Mouse (Mus musculus) limb, embryonic 13.5 days (tissue): ENCODE results near the gene Mapkapk3. TPM values are rescaled to one million over a fixed set of nuclear protein-coding genes. Genes with fewer than 3 reads are reported as not detected.
A peak's percentile ranks its signal among the peaks of the same experiment; 100 is the strongest.

Source experiments
- ATAC-seq: fragments of 200-750 bp; cut with Nextera tagmentation; 2 replicates; pipeline ENCODE4 v1.8.0; 2017; ENCODE audit warnings: low read depth, moderate number of reproducible peaks, moderate TSS enrichment; ENCODE audit not compliant: low FRiP score
- H3K27ac ChIP-seq: fragments of 300-500 bp; sonication (generic); 2 replicates; pipeline ENCODE4 v1.5.1; 2015; ENCODE audit warnings: inconsistent platforms, mild to moderate bottlenecking, moderate library complexity
- H3K27me3 ChIP-seq: fragments of 300-500 bp; sonication (generic); 2 replicates; pipeline ENCODE4 v1.6.1; 2015; ENCODE audit warnings: mild to moderate bottlenecking, inconsistent platforms
- H3K36me3 ChIP-seq: fragments of 300-500 bp; sonication (generic); 2 replicates; pipeline ENCODE4 v1.6.1; 2015; ENCODE audit warnings: inconsistent platforms, mild to moderate bottlenecking, moderate library complexity
- H3K4me1 ChIP-seq: fragments of 300-500 bp; sonication (generic); 2 replicates; pipeline ENCODE4 v1.6.1; 2015; ENCODE audit warnings: inconsistent platforms
- H3K4me2 ChIP-seq: fragments of 300-500 bp; sonication (generic); replicated peaks from 2 replicates; pipeline ENCODE4 v1.6.1; 2015; ENCODE audit warnings: inconsistent platforms, mild to moderate bottlenecking, moderate library complexity
- H3K4me3 ChIP-seq: fragments of 300-500 bp; sonication (generic); 2 replicates; pipeline ENCODE4 v1.5.1; 2015; ENCODE audit warnings: moderate library complexity, mild to moderate bottlenecking, inconsistent platforms
- H3K9ac ChIP-seq: fragments of 300-500 bp; sonication (generic); 2 replicates; pipeline ENCODE4 v1.6.1; 2015; ENCODE audit warnings: mild to moderate bottlenecking, inconsistent platforms
- H3K9me3 ChIP-seq: fragments of 300-500 bp; sonication (generic); 2 replicates; pipeline ENCODE4 v1.6.1; 2016; ENCODE audit warnings: inconsistent platforms
- WGBS: fragments of 180-500 bp; shearing (Covaris S2); methylation state at CpG from one replicate; pipeline ENCODE4 v1.1.7; 2015; 5-methylcytosine and 5-hydroxymethylcytosine counted together
- polyA plus RNA-seq: library from polyadenylated mRNA; unstranded; fragments of >200 nt; fragmentation: Nextera tagmentation; extraction: Ambion mirVana; gene quantifications from 2 replicates; pipeline ENCODE4 v1.2.1, GENCODE M21; 2015

The Mapkapk3 gene
- polyA plus RNA-seq, 1 experiment from 2014 or later: 6.3 TPM

GRCm38 (mm10) chr9:107305601-107306542 is 16.2 kb upstream of the Mapkapk3 start:
- no peak overlapping the region for H3K4me3 ChIP-seq
- no peaks in the 10 kb centered on the region for H3K27me3 ChIP-seq
- no peak overlapping the region for H3K9ac ChIP-seq
- 53% methylated on average over 13 of the region's 13 CpGs for WGBS
- ATAC-seq: no peak
- H3K4me2 ChIP-seq: no peak overlapping the region
- H3K36me3 ChIP-seq: peaks cover 20% of the 10 kb centered on the region
- 0 out of 2 replicates have a peak, but pooled peaks cover 8% of the 10 kb centered on the region for H3K4me1 ChIP-seq
- H3K27ac ChIP-seq: no peak overlapping the region
- no peaks in the 10 kb centered on the region for H3K9me3 ChIP-seq

- H3K27ac ChIP-seq: no peak overlapping the region
- no peak overlapping the region for H3K9ac ChIP-seq
- H3K36me3 ChIP-seq: peaks cover 29% of the 10 kb centered on the region
- H3K4me2 ChIP-seq: no peak overlapping the region
- 89% methylated on average over 4 of the region's 4 CpGs for WGBS
- H3K9me3 ChIP-seq: no peaks in the 10 kb centered on the region
- H3K27me3 ChIP-seq: no peaks in the 10 kb centered on the region
- no peak for ATAC-seq
- H3K4me1 ChIP-seq: 0 out of 2 replicates have a peak, but pooled peaks cover 8% of the 10 kb centered on the region
- H3K4me3 ChIP-seq: no peak overlapping the region
Observed at GRCm38 (mm10) chr9:107305012-107305411, 15.3 kb upstream of the Mapkapk3 start.

DNA sequence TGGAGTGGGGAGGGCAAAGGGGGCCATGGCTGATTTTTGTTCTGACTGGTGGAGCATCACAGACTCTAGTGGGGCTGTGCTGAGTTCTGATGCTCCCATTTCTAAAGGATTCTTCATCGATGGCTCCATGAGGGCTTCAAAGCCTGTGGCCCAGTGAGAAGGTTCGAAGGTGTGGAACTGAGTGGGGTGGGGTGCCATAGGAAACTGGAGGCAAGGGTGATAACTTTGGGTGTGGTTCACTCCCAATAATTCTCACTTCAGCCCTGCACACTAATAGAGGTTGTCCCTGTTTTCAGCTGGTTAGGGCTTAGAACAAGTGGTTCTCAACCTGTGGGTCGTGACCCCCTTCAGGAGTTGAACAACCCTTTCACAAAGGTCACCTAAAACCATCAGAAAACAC is 14.7 kb upstream of the Mapkapk3 start:
- Histone ChIP-seq H3K36me3 (peaks cover 32% of the 10 kb centered on the region), H3K27me3 (no peaks in the 10 kb centered on the region), H3K9ac (no peak overlapping the region), H3K4me1 (0 out of 2 replicates have a peak, but pooled peaks cover 8% of the 10 kb centered on the region), H3K27ac (no peak overlapping the region), H3K9me3 (no peaks in the 10 kb centered on the region), H3K4me3 (no peak overlapping the region), H3K4me2 (no peak overlapping the region)
- ATAC-seq: no peak
- WGBS: 90% methylated on average over 3 of the region's 3 CpGs

DNA sequence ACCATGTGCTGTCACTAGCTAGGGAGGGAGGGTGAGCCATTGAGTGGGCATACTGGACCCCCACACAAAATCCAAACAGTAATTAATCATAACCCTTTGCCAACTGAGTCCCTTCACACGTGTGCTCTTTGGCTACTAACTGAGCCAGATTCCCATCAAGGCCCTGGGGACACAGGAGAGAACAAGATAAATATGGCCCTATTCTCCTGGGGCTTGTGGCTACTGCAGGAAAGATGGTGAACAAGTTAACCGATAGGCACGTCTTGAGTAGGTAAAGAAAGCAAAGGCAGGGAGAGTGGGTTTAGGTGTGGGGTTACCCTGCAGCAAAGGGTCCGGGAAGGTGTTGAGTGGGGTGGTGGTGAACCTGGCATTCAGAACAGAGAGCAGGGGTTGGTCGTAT is 14.2 kb upstream of the Mapkapk3 start:
- ATAC-seq: no peak
- Histone ChIP-seq H3K4me3 (no peak overlapping the region), H3K9me3 (no peaks in the 10 kb centered on the region), H3K36me3 (peaks cover 32% of the 10 kb centered on the region), H3K27ac (no peak overlapping the region), H3K4me1 (peaks cover 10% of the 10 kb centered on the region; the same call in 1 of the 2 replicates), H3K9ac (no peak overlapping the region), H3K27me3 (no peaks in the 10 kb centered on the region), H3K4me2 (no peak overlapping the region)
- WGBS: 85% methylated on average over 5 of the region's 5 CpGs

DNA sequence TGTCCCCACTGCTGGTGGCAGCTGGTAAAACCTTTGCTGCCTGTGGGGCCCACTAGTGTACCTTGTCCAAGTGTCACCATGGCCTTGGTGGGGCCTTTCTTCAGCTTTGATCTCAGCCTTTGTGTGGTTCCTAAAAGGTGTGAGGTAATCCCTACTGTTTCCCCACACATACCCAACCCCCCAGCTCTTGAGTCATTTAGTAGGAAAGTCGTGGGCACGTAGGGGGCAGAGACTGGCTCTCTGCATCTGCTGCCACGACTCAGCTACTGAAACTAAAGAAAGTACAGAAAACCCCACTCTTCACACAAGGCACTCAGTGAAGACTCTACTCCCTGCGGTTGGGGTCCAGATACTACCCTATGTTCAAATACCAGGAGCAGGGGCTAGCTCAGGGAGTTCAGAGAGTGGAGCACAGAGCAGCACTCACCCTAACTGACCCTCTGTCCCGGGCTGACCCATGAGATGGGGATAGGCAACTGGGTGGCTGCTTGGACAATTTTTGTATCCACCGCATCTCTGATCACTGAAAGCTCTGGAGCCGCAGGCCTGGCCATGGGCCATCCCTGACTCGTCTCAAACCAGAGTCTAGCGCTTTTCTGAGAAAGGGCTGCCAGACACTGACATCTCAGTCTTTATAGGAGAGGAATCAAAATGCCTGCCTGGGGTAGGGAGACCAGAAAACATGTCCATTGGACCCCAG is 13.6 kb upstream of the Mapkapk3 start:
- whole genome bisulfite sequencing: 73% methylated on average over 9 of the region's 9 CpGs
- no peaks in the 10 kb centered on the region for H3K9me3 ChIP-seq
- ATAC-seq: no peak
- no peak overlapping the region for H3K4me2 ChIP-seq
- H3K4me3 ChIP-seq: no peak overlapping the region
- peaks cover 32% of the 10 kb centered on the region for H3K36me3 ChIP-seq
- no peak overlapping the region for H3K9ac ChIP-seq
- peaks cover 16% of the 10 kb centered on the region for H3K4me1 ChIP-seq
- no peaks in the 10 kb centered on the region for H3K27me3 ChIP-seq
- no peak overlapping the region for H3K27ac ChIP-seq

- Histone ChIP-seq H3K4me3 (no peak overlapping the region), H3K27me3 (no peaks in the 10 kb centered on the region), H3K36me3 (peaks cover 32% of the 10 kb centered on the region), H3K9me3 (no peaks in the 10 kb centered on the region), H3K9ac (no peak overlapping the region), H3K4me1 (peaks cover 22% of the 10 kb centered on the region), H3K27ac (no peak overlapping the region), H3K4me2 (no peak overlapping the region)
- 64% methylated on average over 7 of the region's 7 CpGs for whole genome bisulfite sequencing
- ATAC-seq: no peak
Observed at GRCm38 (mm10) chr9:107302592-107302991, 12.9 kb upstream of the Mapkapk3 start.

GRCm38 (mm10) chr9:107301554-107302331 is 12.1 kb upstream of the Mapkapk3 start:
- Histone ChIP-seq H3K4me1 (peaks cover 28% of the 10 kb centered on the region), H3K4me3 (no peak overlapping the region), H3K36me3 (peaks cover 32% of the 10 kb centered on the region), H3K9me3 (no peaks in the 10 kb centered on the region), H3K4me2 (no peak overlapping the region), H3K27ac (no peak overlapping the region), H3K9ac (no peak overlapping the region), H3K27me3 (no peaks in the 10 kb centered on the region)
- 86% methylated on average over 17 of the region's 17 CpGs for WGBS
- no peak for ATAC-seq

DNA sequence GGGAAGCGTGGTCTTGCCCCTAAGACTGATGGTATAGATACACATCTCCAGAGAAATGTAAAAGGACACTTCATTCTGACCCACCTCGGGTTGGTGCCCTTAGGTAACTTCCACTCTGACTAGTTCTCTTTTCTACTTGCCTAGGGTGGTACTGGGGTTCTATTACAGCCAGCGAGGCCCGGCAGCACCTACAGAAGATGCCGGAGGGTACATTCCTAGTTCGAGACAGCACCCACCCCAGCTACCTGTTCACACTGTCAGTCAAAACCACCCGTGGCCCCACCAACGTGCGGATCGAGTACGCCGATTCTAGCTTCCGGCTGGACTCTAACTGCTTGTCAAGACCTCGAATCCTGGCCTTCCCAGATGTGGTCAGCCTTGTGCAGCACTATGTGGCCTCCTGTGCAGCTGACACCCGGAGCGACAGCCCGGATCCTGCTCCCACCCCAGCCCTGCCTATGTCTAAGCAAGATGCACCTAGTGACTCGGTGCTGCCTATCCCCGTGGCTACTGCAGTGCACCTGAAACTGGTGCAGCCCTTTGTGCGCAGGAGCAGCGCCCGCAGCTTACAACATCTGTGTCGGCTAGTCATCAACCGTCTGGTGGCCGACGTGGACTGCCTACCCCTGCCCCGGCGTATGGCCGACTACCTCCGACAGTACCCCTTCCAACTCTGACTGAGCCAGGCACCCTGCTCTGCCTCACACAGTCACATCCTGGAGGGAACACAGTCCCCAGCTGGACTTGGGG is 10.7 kb upstream of the Mapkapk3 start:
- Histone ChIP-seq H3K27me3 (peaks cover 4% of the 10 kb centered on the region; the same call in 1 of the 2 replicates), H3K4me1 (peaks cover 27% of the 10 kb centered on the region), H3K9me3 (no peaks in the 10 kb centered on the region), H3K27ac (no peak overlapping the region), H3K9ac (no peak overlapping the region), H3K4me2 (no peak overlapping the region), H3K36me3 (peaks cover 32% of the 10 kb centered on the region), H3K4me3 (no peak overlapping the region)
- ATAC-seq: no peak
- 92% methylated on average over 30 of the region's 30 CpGs for WGBS

- Histone ChIP-seq H3K9me3 (no peaks in the 10 kb centered on the region), H3K27me3 (peaks cover 6% of the 10 kb centered on the region; the same call in 1 of the 2 replicates), H3K27ac (no peak overlapping the region), H3K9ac (no peak overlapping the region), H3K4me1 (peaks cover 23% of the 10 kb centered on the region), H3K36me3 (peaks cover 32% of the 10 kb centered on the region), H3K4me3 (no peak overlapping the region), H3K4me2 (no peak overlapping the region)
- 86% methylated on average over 7 of the region's 7 CpGs for WGBS
- ATAC-seq: no peak
Observed at GRCm38 (mm10) chr9:107299783-107300182, 10.1 kb upstream of the Mapkapk3 start.

DNA sequence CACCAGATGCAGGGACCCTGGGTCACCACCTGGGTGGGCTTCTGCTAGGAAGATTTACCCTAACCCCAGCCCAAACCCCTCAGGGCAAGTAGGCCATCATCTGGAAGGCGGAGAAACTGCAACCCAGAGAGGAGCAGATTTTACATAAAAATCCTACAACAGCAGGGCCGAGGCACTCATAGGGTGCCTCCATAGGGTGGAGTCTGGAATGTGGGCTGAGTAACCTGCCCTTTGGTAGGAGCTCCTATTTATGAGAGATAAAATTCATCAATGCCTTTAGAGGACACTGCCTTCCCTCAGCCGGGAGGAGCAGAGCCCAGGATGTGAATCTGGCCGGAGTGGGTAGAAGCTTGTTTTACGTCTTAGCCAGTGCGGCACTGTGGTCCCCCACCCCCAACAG is 9.2 kb upstream of the Mapkapk3 start:
- ATAC-seq: no peak
- no peak overlapping the region for H3K27ac ChIP-seq
- 0 out of 2 replicates have a peak overlapping the region, but pooled peaks have one; percentile 0 for H3K4me2 ChIP-seq
- H3K4me1 ChIP-seq: peaks cover 23% of the 10 kb centered on the region
- H3K27me3 ChIP-seq: peaks cover 6% of the 10 kb centered on the region; the same call in 1 of the 2 replicates
- WGBS: 78% methylated on average over 6 of the region's 6 CpGs
- peaks cover 32% of the 10 kb centered on the region for H3K36me3 ChIP-seq
- H3K9me3 ChIP-seq: no peaks in the 10 kb centered on the region
- no peak overlapping the region for H3K4me3 ChIP-seq
- no peak overlapping the region for H3K9ac ChIP-seq
